Mouse (Mus musculus): ENCODE data around the gene Zfp709. TPM values are rescaled to one million over a fixed set of nuclear protein-coding genes. Genes with fewer than 3 reads are reported as not detected.
"Not testable (repeated sequence)": the region's sequence is repeated elsewhere in the genome, so short reads cannot be mapped to it uniquely, and the experiment has no call there.

Zfp709 gene
- total RNA-seq, 4 experiments from 2014 or later, result 6.5 to 10.1 (median 8.1) TPM

- peak; percentile 33 for DNase-seq
These were observed 44.7 kb downstream of the Zfp709 start for GRCm38 (mm10) chr8:71926551-71926950.

- DNase-seq, result no peak
These were observed 46.0 kb downstream of the Zfp709 start for GRCm38 (mm10) chr8:71927779-71928178.

- not testable (repeated sequence) for DNase-seq
These were observed 56.2 kb downstream of the Zfp709 start for GRCm38 (mm10) chr8:71938037-71938436.

GRCm38 (mm10) chr8:71940293-71941208 is 58.7 kb downstream of the Zfp709 start:
- DNase-seq, result no peak

GRCm38 (mm10) chr8:71941776-71942175 is 60.0 kb downstream of the Zfp709 start:
- no peak for DNase-seq

Other genes with a start within 250 kb of the Zfp709 start
- 10 to 100 TPM in 3 of 4 experiments, 1 to 10 TPM in 1; 9.8 to 11.8 (median 11.4) TPM for gene Unc13a, start 210.3 kb upstream of the Zfp709 start, total RNA-seq (2022)
- gene Jak3, start 205.7 kb upstream of the Zfp709 start, total RNA-seq (2022), result 10 to 100 TPM; 10.7 to 21.8 (median 16.6) TPM
- gene Insl3, start 192.8 kb upstream of the Zfp709 start, total RNA-seq (2022), result 10 to 100 TPM in 1 of 4 experiments, 1 to 10 TPM in 3; 3.9 to 12.3 (median 7.1) TPM
- 1 to 10 TPM; 3.0 to 5.1 (median 4.4) TPM for gene B3gnt3, start 180.2 kb upstream of the Zfp709 start, total RNA-seq (2022)
- gene Fcho1, start 156.3 kb upstream of the Zfp709 start, total RNA-seq (2022), result 1 to 10 TPM; 2.1 to 6.2 (median 3.7) TPM
- 1 to 10 TPM; 5.6 to 8.4 (median 7.4) TPM for gene Zfp882, start 26.6 kb downstream of the Zfp709 start, total RNA-seq (2022)
- 10 to 100 TPM; 24.9 to 36.5 (median 32.0) TPM for gene Zfp617, start 26.6 kb downstream of the Zfp709 start, total RNA-seq (2022)
- gene Zfp961, start 69.0 kb downstream of the Zfp709 start, total RNA-seq (2022), result 10 to 100 TPM; 22.0 to 30.6 (median 27.0) TPM
- gene Cyp4f18, start 127.6 kb downstream of the Zfp709 start, total RNA-seq (2022), result 10 to 100 TPM in 2 of 4 experiments, 1 to 10 TPM in 2; 5.3 to 12.2 (median 8.6) TPM
- gene Olfr372, start 159.2 kb downstream of the Zfp709 start, total RNA-seq (2022), result not detected
- gene Olfr373, start 201.2 kb downstream of the Zfp709 start, total RNA-seq (2022), result not detected
- not detected for gene Olfr374, start 225.0 kb downstream of the Zfp709 start, total RNA-seq (2022)